Mouse (Mus musculus): Measurements from ENCODE around the gene Prph. TPM values are rescaled to one million over a fixed set of nuclear protein-coding genes. Genes with fewer than 3 reads are reported as not detected.

Gene Prph
- polyA plus RNA-seq (2015; fragmentation: Nextera tagmentation; extraction: Ambion mirVana): 1.0 and 1.2 TPM in 2 replicates

DNA sequence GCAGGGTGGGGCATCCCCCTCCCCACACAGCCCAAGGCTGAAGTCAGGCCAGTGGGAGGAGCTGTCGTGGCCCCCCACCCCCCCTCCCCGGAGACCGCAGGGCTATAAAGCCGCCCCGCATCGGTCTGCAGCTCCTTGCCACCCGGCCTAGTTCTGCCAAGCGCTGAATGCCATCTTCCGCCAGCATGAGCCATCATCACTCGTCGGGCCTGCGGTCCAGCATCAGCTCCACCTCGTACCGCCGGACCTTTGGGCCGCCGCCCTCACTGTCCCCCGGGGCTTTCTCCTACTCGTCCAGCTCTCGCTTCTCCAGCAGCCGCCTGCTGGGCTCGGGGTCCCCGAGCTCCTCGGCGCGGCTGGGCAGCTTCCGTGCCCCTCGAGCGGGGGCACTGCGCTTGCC lies at the start of gene Prph:
TSS of gene Prph (plus strand) at position 135 of the 400 bp plus-strand sequence.
- WGBS: 3% methylated on average over 30 of the region's 30 CpGs
- no peaks in the 10 kb centered on the region for H3K9me3 ChIP-seq
- peak within 1 kb of the TSS; percentile 43 for H3K4me3 ChIP-seq
- peaks cover 37% of the 10 kb centered on the region for H3K4me1 ChIP-seq
- H3K4me2 ChIP-seq (replicated peaks): peak within 1 kb of the TSS; percentile 68
- no peaks in the 10 kb centered on the region for H3K36me3 ChIP-seq
- H3K9ac ChIP-seq: peak within 1 kb of the TSS; percentile 57
- no peak for ATAC-seq (ENCODE audit: low FRiP score, low read depth)
- peaks cover 83% of the 10 kb centered on the region for H3K27me3 ChIP-seq
- H3K27ac ChIP-seq: no peak within 1 kb of the TSS

GRCm38 (mm10) chr15:99008801-99009241 lies 46.2 kb upstream of the Prph start:
- Histone ChIP-seq H3K27me3 (no peaks in the 10 kb centered on the region), H3K4me1 (no peaks in the 10 kb centered on the region), H3K4me3 (no peak overlapping the region), H3K9me3 (peaks cover 4% of the 10 kb centered on the region; the same call in 1 of the 2 replicates), H3K4me2 (replicated peaks) (no peak overlapping the region), H3K9ac (no peak overlapping the region), H3K36me3 (no peaks in the 10 kb centered on the region), H3K27ac (no peak overlapping the region)
- no peak for ATAC-seq (ENCODE audit: low FRiP score, low read depth)
- WGBS: 54% methylated on average over 6 of the region's 6 CpGs

- H3K4me1 ChIP-seq: 0 out of 2 replicates have a peak, but pooled peaks cover 6% of the 10 kb centered on the region
- H3K27me3 ChIP-seq: no peaks in the 10 kb centered on the region
- no peak overlapping the region for H3K4me2 ChIP-seq (replicated peaks)
- no peak overlapping the region for H3K4me3 ChIP-seq
- H3K36me3 ChIP-seq: no peaks in the 10 kb centered on the region
- no peak overlapping the region for H3K27ac ChIP-seq
- no peak for ATAC-seq (ENCODE audit: low FRiP score, low read depth)
- no peaks in the 10 kb centered on the region for H3K9me3 ChIP-seq
- WGBS: 82% methylated on average over 2 of the region's 2 CpGs
- H3K9ac ChIP-seq: no peak overlapping the region
Measured at GRCm38 (mm10) chr15:99010896-99011295, 44.1 kb upstream of the Prph start.

DNA sequence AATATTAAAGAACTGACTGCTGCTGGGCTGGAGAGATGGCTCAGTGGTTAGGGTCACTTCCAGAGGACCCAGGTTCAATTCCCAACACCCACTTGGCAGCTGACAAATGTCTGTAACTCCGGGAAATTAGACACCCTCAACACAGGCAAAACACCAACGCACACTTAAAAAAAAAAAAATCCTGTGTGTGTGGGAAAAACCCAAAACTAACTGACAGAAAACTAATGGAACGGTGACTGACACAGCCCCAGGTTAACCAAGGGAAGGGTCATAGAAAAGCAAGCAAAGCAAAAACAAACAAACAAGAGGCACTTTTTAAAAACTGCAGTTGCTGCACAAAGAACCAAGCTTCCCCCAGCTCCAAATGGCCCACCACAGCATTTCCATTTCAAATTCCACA lies 43.0 kb upstream of the Prph start:
- no peak for ATAC-seq (ENCODE audit: low FRiP score, low read depth)
- 59% methylated on average over 3 of the region's 3 CpGs for WGBS
- Histone ChIP-seq H3K4me3 (no peak overlapping the region), H3K36me3 (no peaks in the 10 kb centered on the region), H3K9me3 (no peaks in the 10 kb centered on the region), H3K27ac (no peak overlapping the region), H3K9ac (no peak overlapping the region), H3K4me2 (replicated peaks) (no peak overlapping the region), H3K27me3 (no peaks in the 10 kb centered on the region), H3K4me1 (0 out of 2 replicates have a peak, but pooled peaks cover 6% of the 10 kb centered on the region)

DNA sequence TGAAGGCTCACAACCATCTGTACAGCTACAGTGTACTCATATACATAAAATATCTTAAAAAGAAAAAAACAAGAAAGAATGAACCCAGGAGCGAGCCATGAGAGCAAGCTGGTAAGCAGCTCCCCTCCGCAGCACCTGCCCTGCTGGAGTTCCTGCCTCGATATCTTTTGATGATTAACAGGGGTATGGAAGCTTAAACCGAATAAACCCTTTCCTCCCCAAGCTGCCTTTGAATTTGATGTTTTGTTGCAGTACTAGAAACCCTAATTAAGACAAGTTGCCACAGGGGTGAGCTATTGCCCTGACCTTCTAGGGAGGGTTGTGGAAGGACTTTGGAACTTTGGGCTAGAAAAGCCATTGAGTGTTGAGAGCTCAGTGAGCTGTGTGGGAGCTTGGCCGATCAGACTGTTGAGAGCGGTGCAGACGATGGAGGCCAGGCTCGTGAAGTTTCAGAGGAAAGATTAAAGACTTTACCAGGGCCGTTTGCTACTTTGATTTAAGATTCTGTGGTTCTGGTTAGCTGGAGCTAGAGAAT lies 40.4 kb upstream of the Prph start:
- no peaks in the 10 kb centered on the region for H3K27me3 ChIP-seq
- H3K4me3 ChIP-seq: no peak overlapping the region
- WGBS: 37% methylated on average over 9 of the region's 9 CpGs
- no peak overlapping the region for H3K4me2 ChIP-seq (replicated peaks)
- ATAC-seq (ENCODE audit: low FRiP score, low read depth): no peak
- no peak overlapping the region for H3K9ac ChIP-seq
- no peak overlapping the region for H3K27ac ChIP-seq
- no peaks in the 10 kb centered on the region for H3K9me3 ChIP-seq
- H3K36me3 ChIP-seq: no peaks in the 10 kb centered on the region
- H3K4me1 ChIP-seq: peaks cover 30% of the 10 kb centered on the region

DNA sequence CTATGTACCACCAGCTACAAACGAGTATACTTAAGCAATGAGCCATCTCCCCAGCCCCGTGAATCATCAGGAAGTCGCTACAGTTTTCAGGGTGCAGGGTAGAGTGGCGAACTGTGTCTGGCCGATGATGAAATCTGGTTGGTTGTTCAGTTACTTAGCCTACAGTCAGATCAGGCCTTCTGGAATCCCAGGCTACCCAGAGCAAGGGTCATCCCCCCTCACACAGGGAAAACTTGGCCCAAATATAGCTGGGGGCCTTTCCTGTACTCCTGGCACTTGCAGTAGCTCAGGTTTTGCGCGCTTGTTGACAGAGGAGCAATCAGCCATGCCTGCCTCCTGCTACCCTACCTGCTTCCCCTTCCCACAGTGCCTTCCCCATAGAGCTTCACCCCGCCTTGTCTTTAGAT lies 37.6 kb upstream of the Prph start:
- 52% methylated on average over 8 of the region's 8 CpGs for WGBS
- H3K4me2 ChIP-seq (replicated peaks): peak overlapping the region; percentile 42
- peak overlapping the region; percentile 97 for H3K27ac ChIP-seq
- peaks cover 32% of the 10 kb centered on the region for H3K4me1 ChIP-seq
- peak; percentile 16; the same call in 1 of the 2 replicates for ATAC-seq (ENCODE audit: low FRiP score, low read depth)
- H3K4me3 ChIP-seq: no peak overlapping the region
- 0 out of 2 replicates have a peak, but pooled peaks cover 4% of the 10 kb centered on the region for H3K9me3 ChIP-seq
- H3K9ac ChIP-seq: no peak overlapping the region
- H3K27me3 ChIP-seq: no peaks in the 10 kb centered on the region
- H3K36me3 ChIP-seq: no peaks in the 10 kb centered on the region

DNA sequence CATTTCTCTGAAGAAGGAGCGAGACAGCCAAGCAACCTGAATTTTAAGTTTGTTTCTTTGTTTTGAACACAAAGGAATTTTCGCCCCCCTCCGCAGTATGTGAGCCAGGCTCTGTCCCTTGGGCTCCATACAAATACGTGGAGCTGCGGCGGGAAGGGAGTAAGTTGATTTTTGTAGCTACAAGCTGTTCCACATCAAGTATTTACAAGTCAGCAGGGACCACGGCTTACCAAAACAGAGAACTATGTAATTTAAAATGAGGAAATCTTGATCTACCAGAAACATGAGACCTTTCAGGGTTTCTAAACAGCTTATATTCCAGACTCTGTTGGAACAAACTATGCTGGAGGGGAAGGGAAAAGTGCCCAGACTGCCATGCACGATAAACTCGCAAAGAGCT lies 37.0 kb upstream of the Prph start:
- Histone ChIP-seq H3K27ac (peak overlapping the region; percentile 97), H3K4me3 (no peak overlapping the region), H3K9me3 (0 out of 2 replicates have a peak, but pooled peaks cover 4% of the 10 kb centered on the region), H3K9ac (no peak overlapping the region), H3K27me3 (no peaks in the 10 kb centered on the region), H3K4me2 (replicated peaks) (peak overlapping the region; percentile 42), H3K36me3 (no peaks in the 10 kb centered on the region), H3K4me1 (peaks cover 32% of the 10 kb centered on the region)
- ATAC-seq (ENCODE audit: low FRiP score, low read depth): peak; percentile 89
- 31% methylated on average over 9 of the region's 9 CpGs for WGBS

- H3K9me3 ChIP-seq: 0 out of 2 replicates have a peak, but pooled peaks cover 4% of the 10 kb centered on the region
- peak overlapping the region; percentile 97 for H3K27ac ChIP-seq
- no peaks in the 10 kb centered on the region for H3K27me3 ChIP-seq
- H3K36me3 ChIP-seq: no peaks in the 10 kb centered on the region
- no peak overlapping the region for H3K9ac ChIP-seq
- peak overlapping the region; percentile 10; the same call in 1 of the 2 replicates for H3K4me2 ChIP-seq (replicated peaks)
- H3K4me1 ChIP-seq: peaks cover 32% of the 10 kb centered on the region
- H3K4me3 ChIP-seq: no peak overlapping the region
- peak; percentile 52 for ATAC-seq (ENCODE audit: low FRiP score, low read depth)
- WGBS: 56% methylated on average over 4 of the region's 4 CpGs
Measured at GRCm38 (mm10) chr15:99018630-99019029, 36.3 kb upstream of the Prph start.

DNA sequence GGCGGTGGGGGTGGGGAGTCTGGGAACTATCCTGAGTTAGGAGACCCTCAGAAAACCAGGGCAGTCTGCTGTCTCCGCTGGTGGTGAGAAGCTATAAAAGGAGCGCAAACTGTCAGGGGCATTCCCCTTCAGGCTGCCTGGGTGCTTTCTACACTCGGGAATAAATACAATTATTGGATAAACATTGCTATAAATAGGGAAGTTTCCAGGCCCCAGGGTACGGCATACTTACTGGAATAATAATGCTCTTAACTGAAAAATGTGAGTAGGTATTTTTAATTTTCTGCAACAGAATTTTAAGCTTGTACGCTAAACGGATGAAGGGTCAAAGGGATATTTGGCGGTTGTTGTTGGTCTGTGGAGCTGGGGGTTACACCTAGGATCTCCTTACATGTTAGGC lies 35.5 kb upstream of the Prph start:
- H3K27ac ChIP-seq: peak overlapping the region; percentile 97
- H3K36me3 ChIP-seq: no peaks in the 10 kb centered on the region
- H3K9me3 ChIP-seq: 0 out of 2 replicates have a peak, but pooled peaks cover 4% of the 10 kb centered on the region
- H3K9ac ChIP-seq: no peak overlapping the region
- peak overlapping the region; percentile 10 for H3K4me2 ChIP-seq (replicated peaks)
- H3K4me1 ChIP-seq: peaks cover 28% of the 10 kb centered on the region
- ATAC-seq (ENCODE audit: low FRiP score, low read depth): no peak
- no peak overlapping the region for H3K4me3 ChIP-seq
- H3K27me3 ChIP-seq: no peaks in the 10 kb centered on the region
- WGBS: 38% methylated on average over 8 of the region's 8 CpGs

DNA sequence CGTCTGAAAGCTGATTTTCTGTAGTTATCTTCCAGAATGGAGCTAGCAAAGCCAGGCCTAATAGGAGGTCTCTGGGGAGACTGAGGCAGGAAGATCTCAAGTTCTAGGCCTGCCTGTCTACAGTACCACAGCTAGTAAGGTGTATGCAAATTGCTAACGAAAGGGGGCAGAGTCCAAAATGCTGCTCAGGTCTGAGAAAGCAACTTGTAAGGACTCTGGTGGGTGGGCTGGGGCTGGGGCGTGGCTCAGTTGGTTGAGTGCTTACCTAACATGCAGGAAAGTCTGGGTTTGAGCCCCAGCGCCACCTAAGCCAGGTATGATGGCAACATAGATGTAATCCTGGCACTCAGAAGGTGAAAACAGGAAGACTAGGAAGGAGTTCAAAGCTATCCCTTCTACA lies 34.8 kb upstream of the Prph start:
- no peaks in the 10 kb centered on the region for H3K27me3 ChIP-seq
- H3K4me1 ChIP-seq: peaks cover 26% of the 10 kb centered on the region
- no peak for ATAC-seq (ENCODE audit: low FRiP score, low read depth)
- H3K36me3 ChIP-seq: no peaks in the 10 kb centered on the region
- H3K9ac ChIP-seq: no peak overlapping the region
- no peak overlapping the region for H3K4me2 ChIP-seq (replicated peaks)
- H3K9me3 ChIP-seq: 0 out of 2 replicates have a peak, but pooled peaks cover 4% of the 10 kb centered on the region
- no peak overlapping the region for H3K4me3 ChIP-seq
- no peak overlapping the region for H3K27ac ChIP-seq
- 92% methylated on average over 4 of the region's 4 CpGs for WGBS

- Histone ChIP-seq H3K27me3 (no peaks in the 10 kb centered on the region), H3K36me3 (no peaks in the 10 kb centered on the region), H3K9ac (no peak overlapping the region), H3K4me1 (peaks cover 26% of the 10 kb centered on the region), H3K4me2 (replicated peaks) (no peak overlapping the region), H3K4me3 (no peak overlapping the region), H3K27ac (no peak overlapping the region), H3K9me3 (0 out of 2 replicates have a peak, but pooled peaks cover 4% of the 10 kb centered on the region)
- no peak for ATAC-seq (ENCODE audit: low FRiP score, low read depth)
- WGBS: 97% methylated on average over 7 of the region's 7 CpGs
Measured at GRCm38 (mm10) chr15:99021255-99021654, 33.7 kb upstream of the Prph start.

GRCm38 (mm10) chr15:99024668-99025314 lies 30.2 kb upstream of the Prph start:
- WGBS: 21% methylated on average over 7 of the region's 8 CpGs
- Histone ChIP-seq H3K27ac (no peak overlapping the region), H3K36me3 (no peaks in the 10 kb centered on the region), H3K9me3 (0 out of 2 replicates have a peak, but pooled peaks cover 4% of the 10 kb centered on the region), H3K27me3 (no peaks in the 10 kb centered on the region), H3K4me3 (no peak overlapping the region), H3K4me2 (replicated peaks) (no peak overlapping the region), H3K4me1 (peaks cover 11% of the 10 kb centered on the region), H3K9ac (no peak overlapping the region)
- 0 out of 2 replicates have a peak, but pooled peaks have one; percentile 18 for ATAC-seq (ENCODE audit: low FRiP score, low read depth)

All from limb, embryonic 13.5 days (tissue).